Mouse (Mus musculus) liver, embryonic 14.5 days (tissue): ENCODE measurements around the gene Pnmal1. TPM values are rescaled to one million over a fixed set of nuclear protein-coding genes. Genes with fewer than 3 reads are reported as not detected.

Source experiments
- ATAC-seq: fragments of 200-750 bp; cut with Nextera tagmentation; 2 replicates; pipeline ENCODE4 v1.8.0; 2017; ENCODE audit warnings: moderate number of reproducible peaks, mild to moderate bottlenecking, moderate library complexity; ENCODE audit not compliant: insufficient read depth
- DNase-seq, 3 experiments: peaks; one replicate each; pipeline ENCODE4 v3.0.0-alpha.2; 2012 to 2013; ENCODE audit warnings: low read depth in 3 of 3, low spot score in 3 of 3
- H3K27ac ChIP-seq: fragments of 300-500 bp; sonication (generic); 2 replicates; pipeline ENCODE4 v1.5.1; 2014; ENCODE audit warnings: moderate library complexity, mild to moderate bottlenecking, control low read depth, inconsistent platforms
- H3K27me3 ChIP-seq: fragments of 300-500 bp; sonication (generic); 2 replicates; pipeline ENCODE4 v1.6.1; 2014; ENCODE audit warnings: mild to moderate bottlenecking, low read length, moderate library complexity; ENCODE audit not compliant: control insufficient read depth, insufficient read depth
- H3K36me3 ChIP-seq: fragments of 300-500 bp; sonication (generic); replicated peaks from 2 replicates; pipeline ENCODE4 v1.6.1; 2014; ENCODE audit warnings: low read depth; ENCODE audit not compliant: control insufficient read depth, insufficient read depth
- H3K4me1 ChIP-seq, 2 experiments: fragments of 200-500 bp in 1 of 2; fragments of 300-500 bp in 1 of 2; sonication (generic) in 1 of 2; replicated peaks; 2 replicates each; pipeline ENCODE4 v1.6.1; 2012 to 2014; ENCODE audit warnings: antibody characterized with exemption in 1 of 2, inconsistent platforms in 1 of 2, low read length in 1 of 2; ENCODE audit not compliant: control insufficient read depth in 2 of 2, insufficient read depth in 2 of 2
- H3K4me2 ChIP-seq: fragments of 300-500 bp; sonication (generic); 2 replicates; pipeline ENCODE4 v1.6.1; 2014; ENCODE audit warnings: low read depth, mild to moderate bottlenecking, control low read depth, moderate library complexity
- H3K4me3 ChIP-seq, 2 experiments: fragments of 200-500 bp in 1 of 2; fragments of 300-500 bp in 1 of 2; sonication (generic) in 1 of 2; 2 replicates each; pipeline ENCODE4 v1.5.1; 2012 to 2014; ENCODE audit warnings: low read depth in 2 of 2, low read length in 2 of 2, mild to moderate bottlenecking in 2 of 2, control low read depth in 1 of 2, inconsistent platforms in 1 of 2, moderate library complexity in 1 of 2; ENCODE audit not compliant: insufficient read depth in 1 of 2
- H3K9ac ChIP-seq: fragments of 300-500 bp; sonication (generic); replicated peaks from 2 replicates; pipeline ENCODE4 v1.6.1; 2014; ENCODE audit warnings: mild to moderate bottlenecking, control low read depth, moderate library complexity
- H3K9me3 ChIP-seq: fragments of 300-500 bp; sonication (generic); 2 replicates; pipeline ENCODE4 v1.6.1; 2016; ENCODE audit warnings: low read length, mixed read lengths; ENCODE audit not compliant: control insufficient read depth
- CTCF ChIP-seq: IDR thresholded peaks from 2 replicates; pipeline ENCODE4 v1.5.1; 2016; ENCODE audit warnings: antibody characterized with exemption, low read depth, control low read depth
- EP300 ChIP-seq: IDR thresholded peaks from 2 replicates; pipeline ENCODE4 v1.6.1; 2016; ENCODE audit warnings: antibody characterized with exemption, low read depth
- WGBS: fragments of 180-500 bp; shearing (Covaris S2); extraction: QIAGEN DNeasy Blood & Tissue Kit; methylation state at CpG from one replicate; pipeline ENCODE4 v1.1.7; 2014; ENCODE audit not compliant: insufficient replicate concordance; 5-methylcytosine and 5-hydroxymethylcytosine counted together
- polyA plus RNA-seq, 2 experiments: library from polyadenylated mRNA; depleted of rRNA in 1 of 2; stranded (reverse) in 1 of 2; unstranded in 1 of 2; fragments of >200 nt; fragmentation: Nextera tagmentation in 1 of 2; extraction: Ambion mirVana in 1 of 2; gene quantifications; 2 replicates each; pipeline versions ENCODE4 v1.2.1 to v1.2.3; 2012 to 2014

Pnmal1 gene
- polyA plus RNA-seq, 2 experiments, result 0.01 to 0.03 TPM

GRCm38 (mm10) chr7:16982859-16983568 lies 23.5 kb downstream of the Pnmal1 start, which contains the start of gene Gm42372:
TSS of gene Gm42372 (plus strand) at chr7:16983086.
- H3K9ac ChIP-seq, result no peak within 1 kb of the TSS
- no peaks in the 10 kb centered on the region for H3K27me3 ChIP-seq
- H3K4me2 ChIP-seq, result no peak within 1 kb of the TSS
- no peaks in the 10 kb centered on the region for H3K36me3 ChIP-seq
- 35% methylated on average over 26 of the region's 26 CpGs for WGBS
- no peak within 1 kb of the TSS for H3K27ac ChIP-seq
- ATAC-seq (no peak), DNase-seq (no peak)
- no peak for TF ChIP-seq EP300
- TF ChIP-seq CTCF, result no peak
- no peaks in the 10 kb centered on the region for H3K9me3 ChIP-seq
- H3K4me3 ChIP-seq, result no peak within 1 kb of the TSS
- H3K4me1 ChIP-seq, result peaks cover 5 to 20% of the 10 kb centered on the region in 2 experiments

DNA sequence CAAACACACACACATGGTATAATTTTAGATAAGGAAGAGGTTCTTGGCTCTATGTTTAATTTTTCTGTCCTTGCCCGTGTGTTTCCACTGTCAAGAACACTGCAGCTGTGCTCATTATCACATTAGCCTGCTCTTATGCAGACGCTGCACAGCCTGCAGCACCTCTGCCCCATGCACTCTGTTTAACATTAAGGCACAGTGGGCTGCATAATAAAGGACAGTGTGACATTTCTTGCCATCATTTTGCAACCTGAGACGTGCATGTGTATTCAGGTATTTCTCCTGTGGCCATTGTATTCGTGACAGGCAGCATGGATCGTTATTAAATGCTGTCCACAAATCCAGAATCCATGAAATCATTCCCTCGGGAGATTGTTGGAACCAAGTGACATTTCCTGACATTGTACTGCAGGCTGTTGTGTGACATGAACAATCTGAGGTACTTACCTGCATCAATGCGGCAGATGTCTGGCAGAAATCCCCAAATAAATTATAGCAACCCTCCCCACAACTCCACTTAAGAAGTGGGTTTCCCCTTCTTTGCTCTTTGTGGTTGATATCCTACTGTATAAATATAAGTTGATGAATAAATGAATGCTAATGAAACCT lies 28.2 kb downstream of the Pnmal1 start:
- Histone ChIP-seq H3K9me3 (no peaks in the 10 kb centered on the region), H3K27me3 (no peaks in the 10 kb centered on the region), H3K4me2 (no peak overlapping the region), H3K27ac (no peak overlapping the region), H3K4me1 (peaks cover 0 to 13% of the 10 kb centered on the region in 2 experiments; a peak in 2 of 4 replicates), H3K4me3 (no peak overlapping the region), H3K9ac (no peak overlapping the region), H3K36me3 (no peaks in the 10 kb centered on the region)
- ATAC-seq (no peak), DNase-seq (no peak)
- WGBS, result 62% methylated on average over 7 of the region's 7 CpGs
- no peak for TF ChIP-seq EP300
- no peak for TF ChIP-seq CTCF

- Histone ChIP-seq H3K4me1 (peaks cover 0 to 15% of the 10 kb centered on the region in 2 experiments; a peak in 2 of 4 replicates), H3K9me3 (no peaks in the 10 kb centered on the region), H3K36me3 (no peaks in the 10 kb centered on the region), H3K4me2 (no peak overlapping the region), H3K4me3 (no peak overlapping the region), H3K9ac (no peak overlapping the region), H3K27ac (no peak overlapping the region), H3K27me3 (no peaks in the 10 kb centered on the region)
- ATAC-seq (no peak), DNase-seq (no peak)
- 68% methylated on average over 3 of the region's 3 CpGs for WGBS
- TF ChIP-seq CTCF (no peak), EP300 (no peak)
Observed at GRCm38 (mm10) chr7:16988405-16988804, 28.9 kb downstream of the Pnmal1 start.

- Histone ChIP-seq H3K27ac (no peak overlapping the region), H3K36me3 (no peaks in the 10 kb centered on the region), H3K9me3 (no peaks in the 10 kb centered on the region), H3K4me2 (peak overlapping the region; percentile 28; the same call in 1 of the 2 replicates), H3K9ac (peak overlapping the region; percentile 6; the same call in 1 of the 2 replicates), H3K27me3 (peaks cover 2% of the 10 kb centered on the region; the same call in 1 of the 2 replicates), H3K4me3 (no peak overlapping the region), H3K4me1 (peaks cover 0 to 22% of the 10 kb centered on the region in 2 experiments; a peak in 2 of 4 replicates)
- DNase-seq (no peak), ATAC-seq (no peak)
- WGBS, result 18% methylated on average over 15 of the region's 15 CpGs
- TF ChIP-seq EP300 (no peak), CTCF (no peak)
Observed at GRCm38 (mm10) chr7:16990006-16990744, 30.7 kb downstream of the Pnmal1 start.
